In genomic region chr2:74674881-74675665, GRCm38 (mm10) we compare ENCODE assay signal across 19 mouse cellular contexts. TPM values are rescaled to one million over a fixed set of nuclear protein-coding genes. Genes with fewer than 3 reads are reported as not detected.
DNase-seq lines count a peak whose midpoint lies in the region; ATAC-seq lines count a peak whose summit lies in the region.
"Had no signal": no experiment of that assay in that cellular context is flagged by ENCODE, and none has a peak within 500 bp of the region (broad histone marks: within the 10 kb centered on the region; RNA-seq: fewer than 3 reads in every experiment).

Hoxd12 (plus strand) TSS chr2:74675013.

- no peak within 1 kb of the TSS for H3K4me2 ChIP-seq in hindbrain, embryonic 11.5 days (replicated peaks; ENCODE audit: low read depth, low read length)
- H3K4me2 ChIP-seq in hindbrain, embryonic 16.5 days (ENCODE audit: low read length), result no peak within 1 kb of the TSS
- H3K4me2 ChIP-seq in liver, embryonic 11.5 days, result no peak within 1 kb of the TSS
- no peak within 1 kb of the TSS for H3K4me2 ChIP-seq in liver, embryonic 12.5 days
- H3K4me2 ChIP-seq in limb, embryonic 12.5 days, result peak within 1 kb of the TSS; percentile 74
- H3K4me2 ChIP-seq: forebrain, embryonic 13.5 days; hindbrain, embryonic 15.5 days; liver, embryonic 13.5 days had no signal

- H3K9me3 ChIP-seq in hindbrain, embryonic 11.5 days (ENCODE audit: control insufficient read depth, low read length), result no peaks in the 10 kb centered on the region
- H3K9me3 ChIP-seq in hindbrain, embryonic 16.5 days (ENCODE audit: control insufficient read depth, low read length), result no peaks in the 10 kb centered on the region
- H3K9me3 ChIP-seq in liver, embryonic 11.5 days (ENCODE audit: control insufficient read depth, low read length), result no peaks in the 10 kb centered on the region
- no peaks in the 10 kb centered on the region for H3K9me3 ChIP-seq in liver, embryonic 12.5 days (replicated peaks)
- no peaks in the 10 kb centered on the region for H3K9me3 ChIP-seq in limb, embryonic 12.5 days
- H3K9me3 ChIP-seq: forebrain, embryonic 13.5 days; hindbrain, embryonic 15.5 days; liver, embryonic 13.5 days had no signal

- H3K9ac ChIP-seq in hindbrain, embryonic 11.5 days (ENCODE audit: low read depth, low read length), result no peak within 1 kb of the TSS
- H3K9ac ChIP-seq in hindbrain, embryonic 16.5 days (ENCODE audit: low read depth, low read length), result no peak within 1 kb of the TSS
- H3K9ac ChIP-seq in liver, embryonic 11.5 days (ENCODE audit: low read depth, low read length), result no peak within 1 kb of the TSS
- H3K9ac ChIP-seq in liver, embryonic 12.5 days, result no peak within 1 kb of the TSS
- H3K9ac ChIP-seq in limb, embryonic 12.5 days (replicated peaks), result peak within 1 kb of the TSS; percentile 99
- H3K9ac ChIP-seq: forebrain, embryonic 13.5 days; hindbrain, embryonic 15.5 days; liver, embryonic 13.5 days had no signal

- 2% methylated on average over 47 of the region's 47 CpGs for WGBS in hindbrain, embryonic 11.5 days
- WGBS in hindbrain, embryonic 16.5 days, result 3% methylated on average over 47 of the region's 47 CpGs
- WGBS in liver, embryonic 11.5 days, result 5% methylated on average over 47 of the region's 47 CpGs
- 4% methylated on average over 47 of the region's 47 CpGs for WGBS in liver, embryonic 12.5 days (ENCODE audit: insufficient replicate concordance)
- WGBS in limb, embryonic 12.5 days, result under 1% methylated on average over 47 of the region's 47 CpGs

- peaks cover 95% of the 10 kb centered on the region for H3K27me3 ChIP-seq in hindbrain, embryonic 11.5 days (ENCODE audit: control insufficient read depth, insufficient read depth, low read length)
- peaks cover 84% of the 10 kb centered on the region for H3K27me3 ChIP-seq in hindbrain, embryonic 16.5 days (replicated peaks; ENCODE audit: control insufficient read depth, insufficient read depth, low read length)
- peaks cover 99% of the 10 kb centered on the region for H3K27me3 ChIP-seq in liver, embryonic 11.5 days (replicated peaks; ENCODE audit: control insufficient read depth, insufficient read depth, low read length)
- H3K27me3 ChIP-seq in liver, embryonic 12.5 days (replicated peaks), result peaks cover 99% of the 10 kb centered on the region
- peaks cover 59% of the 10 kb centered on the region for H3K27me3 ChIP-seq in limb, embryonic 12.5 days

- ATAC-seq in hindbrain, embryonic 11.5 days (ENCODE audit: low FRiP score), result no peak
- no peak for ATAC-seq in hindbrain, embryonic 16.5 days
- no peak for ATAC-seq in liver, embryonic 11.5 days (replicated peaks; ENCODE audit: low FRiP score)
- no peak for ATAC-seq in liver, embryonic 12.5 days
- peak; percentile 48 for ATAC-seq in limb, embryonic 12.5 days (ENCODE audit: insufficient number of reproducible peaks, insufficient read depth, low FRiP score, low TSS enrichment, low read depth)
- ATAC-seq: forebrain, embryonic 13.5 days had no signal

- H3K36me3 ChIP-seq in hindbrain, embryonic 11.5 days (ENCODE audit: control insufficient read depth, insufficient read depth, low read length), result no peaks in the 10 kb centered on the region
- no peaks in the 10 kb centered on the region for H3K36me3 ChIP-seq in hindbrain, embryonic 16.5 days (ENCODE audit: control insufficient read depth, insufficient read depth, low read length)
- no peaks in the 10 kb centered on the region for H3K36me3 ChIP-seq in liver, embryonic 11.5 days (ENCODE audit: control insufficient read depth, insufficient read depth, low read length)
- no peaks in the 10 kb centered on the region for H3K36me3 ChIP-seq in liver, embryonic 12.5 days
- no peaks in the 10 kb centered on the region for H3K36me3 ChIP-seq in limb, embryonic 12.5 days
- H3K36me3 ChIP-seq: G1E; hindbrain, embryonic 15.5 days; liver, embryonic 13.5 days had no signal

- H3K27ac ChIP-seq in hindbrain, embryonic 11.5 days (ENCODE audit: low read depth, low read length), result no peak within 1 kb of the TSS
- H3K27ac ChIP-seq in hindbrain, embryonic 16.5 days (ENCODE audit: low read depth, low read length), result no peak within 1 kb of the TSS
- H3K27ac ChIP-seq in liver, embryonic 11.5 days (ENCODE audit: low read depth, low read length), result no peak within 1 kb of the TSS
- no peak within 1 kb of the TSS for H3K27ac ChIP-seq in liver, embryonic 12.5 days
- H3K27ac ChIP-seq in limb, embryonic 12.5 days, result peak within 1 kb of the TSS; percentile 99
- H3K27ac ChIP-seq: forebrain, embryonic 13.5 days; hindbrain, embryonic 15.5 days; layer of hippocampus, adult 2 months; liver, embryonic 13.5 days had no signal

- 0 out of 2 replicates have a peak within 1 kb of the TSS, but pooled peaks have one; percentile 1 for H3K4me3 ChIP-seq in hindbrain, embryonic 11.5 days (ENCODE audit: low read depth, low read length)
- H3K4me3 ChIP-seq in hindbrain, embryonic 16.5 days (ENCODE audit: low read length), result no peak within 1 kb of the TSS
- no peak within 1 kb of the TSS for H3K4me3 ChIP-seq in liver, embryonic 11.5 days (ENCODE audit: low read depth, low read length)
- H3K4me3 ChIP-seq in liver, embryonic 12.5 days, result no peak within 1 kb of the TSS
- H3K4me3 ChIP-seq in limb, embryonic 12.5 days (replicated peaks), result peak within 1 kb of the TSS; percentile 90
- H3K4me3 ChIP-seq: forebrain, embryonic 13.5 days; hindbrain, embryonic 15.5 days; layer of hippocampus, adult 2 months; liver, embryonic 13.5 days had no signal

- no peak for DNase-seq in hindbrain, embryonic 11.5 days (ENCODE audit: low spot score)
- peak; percentile 34 for DNase-seq in liver, embryonic 11.5 days (ENCODE audit: low spot score)
- peak; percentile 27 for DNase-seq in ES-CJ7 (ENCODE audit: low read depth, low spot score)
- DNase-seq in cerebellum, adult 9-10 months, result no peak
- no peak for DNase-seq in cerebellum, adult 9-11 months
- DNase-seq: adrenal gland, postnatal 10 days; B cell, adult 2 months; cerebellum, adult 8-10 months; liver, embryonic 13.5 days; thymus, adult 18-20 months had no signal

- H3K4me1 ChIP-seq in hindbrain, embryonic 11.5 days (replicated peaks; ENCODE audit: control insufficient read depth, insufficient read depth, low read length), result 0 out of 2 replicates have a peak, but pooled peaks cover 2% of the 10 kb centered on the region
- H3K4me1 ChIP-seq in hindbrain, embryonic 16.5 days (ENCODE audit: control insufficient read depth, insufficient read depth, low read depth, low read length), result peaks cover 3% of the 10 kb centered on the region
- no peaks in the 10 kb centered on the region for H3K4me1 ChIP-seq in liver, embryonic 11.5 days (replicated peaks; ENCODE audit: control insufficient read depth, insufficient read depth, low read length)
- H3K4me1 ChIP-seq in liver, embryonic 12.5 days, result 0 out of 2 replicates have a peak, but pooled peaks cover 4% of the 10 kb centered on the region
- H3K4me1 ChIP-seq in limb, embryonic 12.5 days (replicated peaks), result peaks cover 42% of the 10 kb centered on the region

RNA-seq across cellular contexts. Expression of gene Hoxd12, which starts in this region (rescaled TPM):
- not detected in 2 replicates for polyA plus RNA-seq in hindbrain, embryonic 11.5 days (2014; fragmentation: Nextera tagmentation; extraction: Ambion mirVana)
- not detected in 2 replicates for polyA plus RNA-seq in hindbrain, embryonic 16.5 days (2015; fragmentation: Nextera tagmentation; extraction: Ambion mirVana)
- polyA plus RNA-seq in liver, embryonic 11.5 days (2014; fragmentation: Nextera tagmentation; extraction: Ambion mirVana), result 0.12 and 0.49 TPM in 2 replicates
- polyA plus RNA-seq in liver, embryonic 12.5 days (2016; fragmentation: Nextera tagmentation; extraction: Ambion mirVana), result not detected in 2 replicates
- 113 and 130 TPM in 2 replicates for polyA plus RNA-seq in limb, embryonic 12.5 days (2016; fragmentation: Nextera tagmentation; extraction: Ambion mirVana)
- polyA plus RNA-seq: forebrain, embryonic 13.5 days; G1E; heart, embryonic 16.5 days; hindbrain, embryonic 15.5 days; liver, embryonic 13.5 days; lung, embryonic 16.5 days had no signal

Comparison
In these comparisons a context has a peak if more than half of its experiments do, and no peak if none do; other contexts are left out.
1. RNA of gene Hoxd12 (polyA plus RNA-seq): 113 to 130 TPM in limb, embryonic 12.5 days; 0.12 to 0.49 TPM in liver, embryonic 11.5 days, not detected in liver, embryonic 12.5 days, not detected in hindbrain, embryonic 11.5 days and not detected in hindbrain, embryonic 16.5 days; every median in the first group is over 10 times any median in the second.
2. H3K4me3 ChIP-seq: peak in hindbrain, embryonic 11.5 days (single experiment) and limb, embryonic 12.5 days (single experiment); none in hindbrain, embryonic 16.5 days (single experiment), liver, embryonic 11.5 days (single experiment) and liver, embryonic 12.5 days (single experiment).
3. Peak in DNase-seq in liver, embryonic 11.5 days; RNA of the gene not detected or under 1 TPM.